10 mouse cellular contexts compared by ENCODE assay signal in genomic region chr13:73765393-73765792, GRCm38 (mm10). TPM values are rescaled to one million over a fixed set of nuclear protein-coding genes. Genes with fewer than 3 reads are reported as not detected.
DNase-seq lines count a peak whose midpoint lies in the region; ATAC-seq lines count a peak whose summit lies in the region.
"Had no signal": no experiment of that assay in that cellular context is flagged by ENCODE, and none has a peak within 500 bp of the region (broad histone marks: within the 10 kb centered on the region; RNA-seq: fewer than 3 reads in every experiment).

No protein-coding gene starts in this region.

- H3K36me3 ChIP-seq in kidney, embryonic 15.5 days, result no peaks in the 10 kb centered on the region
- H3K36me3 ChIP-seq in embryonic facial prominence, embryonic 11.5 days (replicated peaks; ENCODE audit: control insufficient read depth, insufficient read depth, low read depth, low read length), result no peaks in the 10 kb centered on the region
- peaks cover 7% of the 10 kb centered on the region; the same call in 1 of the 2 replicates for H3K36me3 ChIP-seq in intestine, embryonic 14.5 days (ENCODE audit: control insufficient read depth, insufficient read depth, low read length)
- H3K36me3 ChIP-seq in midbrain, embryonic 15.5 days (replicated peaks), result no peaks in the 10 kb centered on the region

- peak overlapping the region; percentile 92 for H3K4me2 ChIP-seq in kidney, embryonic 15.5 days
- peak overlapping the region; percentile 65 for H3K4me2 ChIP-seq in embryonic facial prominence, embryonic 11.5 days (ENCODE audit: low read depth, low read length)
- peak overlapping the region; percentile 90 for H3K4me2 ChIP-seq in intestine, embryonic 14.5 days (ENCODE audit: low read length)
- H3K4me2 ChIP-seq in midbrain, embryonic 15.5 days, result peak overlapping the region; percentile 91; the same call in 1 of the 2 replicates

- H3K27me3 ChIP-seq in kidney, embryonic 15.5 days, result no peaks in the 10 kb centered on the region
- no peaks in the 10 kb centered on the region for H3K27me3 ChIP-seq in embryonic facial prominence, embryonic 11.5 days (ENCODE audit: control insufficient read depth, insufficient read depth, low read length)
- H3K27me3 ChIP-seq in intestine, embryonic 14.5 days (replicated peaks; ENCODE audit: control insufficient read depth, insufficient read depth, low read length), result no peaks in the 10 kb centered on the region
- H3K27me3 ChIP-seq in midbrain, embryonic 15.5 days (replicated peaks), result no peaks in the 10 kb centered on the region

- 66% methylated on average over 4 of the region's 4 CpGs for WGBS in kidney, embryonic 15.5 days
- 68% methylated on average over 4 of the region's 4 CpGs for WGBS in embryonic facial prominence, embryonic 11.5 days
- 55% methylated on average over 4 of the region's 4 CpGs for WGBS in intestine, embryonic 14.5 days
- WGBS in midbrain, embryonic 15.5 days, result 69% methylated on average over 4 of the region's 4 CpGs

- ATAC-seq in kidney, embryonic 15.5 days (replicated peaks; ENCODE audit: low FRiP score), result no peak
- no peak for ATAC-seq in embryonic facial prominence, embryonic 11.5 days (replicated peaks; ENCODE audit: insufficient number of reproducible peaks, low FRiP score, low TSS enrichment, low read depth)
- ATAC-seq in intestine, embryonic 14.5 days (replicated peaks; ENCODE audit: low FRiP score, low TSS enrichment, low read depth), result no peak
- ATAC-seq in midbrain, embryonic 15.5 days (replicated peaks), result no peak
- no peak for ATAC-seq in CD4-positive, CD25-positive, alpha-beta regulatory T cell, adult 4 months

- H3K4me1 ChIP-seq in kidney, embryonic 15.5 days, result peaks cover 69% of the 10 kb centered on the region
- no peaks in the 10 kb centered on the region for H3K4me1 ChIP-seq in embryonic facial prominence, embryonic 11.5 days (ENCODE audit: control insufficient read depth, insufficient read depth, low read length)
- peaks cover 32% of the 10 kb centered on the region for H3K4me1 ChIP-seq in intestine, embryonic 14.5 days (replicated peaks; ENCODE audit: control insufficient read depth, insufficient read depth, low read length)
- H3K4me1 ChIP-seq in midbrain, embryonic 15.5 days, result peaks cover 21% of the 10 kb centered on the region

- no peaks in the 10 kb centered on the region for H3K9me3 ChIP-seq in kidney, embryonic 15.5 days (replicated peaks)
- no peaks in the 10 kb centered on the region for H3K9me3 ChIP-seq in embryonic facial prominence, embryonic 11.5 days (replicated peaks; ENCODE audit: control insufficient read depth, low read length)
- no peaks in the 10 kb centered on the region for H3K9me3 ChIP-seq in intestine, embryonic 14.5 days (ENCODE audit: control insufficient read depth, low read length)
- H3K9me3 ChIP-seq in midbrain, embryonic 15.5 days, result no peaks in the 10 kb centered on the region

- no peak overlapping the region for H3K27ac ChIP-seq in kidney, embryonic 15.5 days
- H3K27ac ChIP-seq in embryonic facial prominence, embryonic 11.5 days (replicated peaks; ENCODE audit: low read depth, low read length), result no peak overlapping the region
- H3K27ac ChIP-seq in intestine, embryonic 14.5 days (ENCODE audit: low read depth), result 0 out of 2 replicates have a peak overlapping the region, but pooled peaks have one; percentile 9
- no peak overlapping the region for H3K27ac ChIP-seq in midbrain, embryonic 15.5 days

- DNase-seq in kidney, postnatal 25 days, result no peak
- DNase-seq in embryonic facial prominence, embryonic 11.5 days (ENCODE audit: low spot score), result no peak
- DNase-seq in intestine, embryonic 14.5 days (ENCODE audit: low spot score), result no peak
- DNase-seq in adrenal gland, adult 2 months, result no peak
- DNase-seq in natural killer cell, adult 2 months (ENCODE audit: low spot score in 2 of 2), result no peak
- DNase-seq: cerebellum, adult 11-12 months; lung, postnatal 14 days had no signal

- H3K9ac ChIP-seq in kidney, embryonic 15.5 days, result 0 out of 2 replicates have a peak overlapping the region, but pooled peaks have one; percentile 72
- H3K9ac ChIP-seq in embryonic facial prominence, embryonic 11.5 days (replicated peaks; ENCODE audit: low read length), result peak overlapping the region; percentile 84
- no peak overlapping the region; the same call in 1 of the 2 replicates for H3K9ac ChIP-seq in intestine, embryonic 14.5 days (ENCODE audit: low read length)
- H3K9ac ChIP-seq in midbrain, embryonic 15.5 days, result no peak overlapping the region

- peak overlapping the region; percentile 71 for H3K4me3 ChIP-seq in kidney, embryonic 15.5 days (replicated peaks)
- peak overlapping the region; percentile 51 for H3K4me3 ChIP-seq in embryonic facial prominence, embryonic 11.5 days (ENCODE audit: low read depth, low read length)
- H3K4me3 ChIP-seq in intestine, embryonic 14.5 days (ENCODE audit: low read depth, low read length), result peak overlapping the region; percentile 82
- no peak overlapping the region for H3K4me3 ChIP-seq in midbrain, embryonic 15.5 days

RNA-seq across cellular contexts. Expression of gene Slc12a7, which starts 32.5 kb away (rescaled TPM):
- 22.1 and 26.1 TPM in 2 replicates for polyA plus RNA-seq in kidney, embryonic 15.5 days (2015; fragmentation: Nextera tagmentation; extraction: Ambion mirVana)
- 39.6 TPM in 2 replicates for polyA plus RNA-seq in embryonic facial prominence, embryonic 11.5 days (2014; fragmentation: Nextera tagmentation; extraction: Ambion mirVana)
- 32.8 and 33.1 TPM in 2 replicates for polyA plus RNA-seq in intestine, embryonic 14.5 days (2014; fragmentation: Nextera tagmentation; extraction: Ambion mirVana)
- polyA plus RNA-seq in midbrain, embryonic 15.5 days (2015; fragmentation: Nextera tagmentation; extraction: Ambion mirVana), result 9.5 and 9.8 TPM in 2 replicates
- total RNA-seq in adrenal gland, adult 2 months (2021), result 10 to 100 TPM; 29.3 to 49.3 TPM
- polyA plus RNA-seq in adrenal gland, adult 2 months (2012; rRNA removed), result 50.5 and 57.0 TPM in 2 replicates
- 10 to 100 TPM; 37.2 to 50.1 TPM for polyA plus RNA-seq in CD4-positive, CD25-positive, alpha-beta regulatory T cell, adult 4 months (2017; shearing (Covaris generic))

Comparison
In these comparisons a context has a peak if more than half of its experiments do, and no peak if none do; other contexts are left out.
1. H3K9ac ChIP-seq: peak in kidney, embryonic 15.5 days (single experiment) and embryonic facial prominence, embryonic 11.5 days (single experiment); none in intestine, embryonic 14.5 days (single experiment) and midbrain, embryonic 15.5 days (single experiment).
2. Peak in every context shown above with its lines, with median percentiles within 50 percentile points of each other: H3K4me2 ChIP-seq.